Mouse (Mus musculus): ENCODE results near the gene Nmur1. TPM values are rescaled to one million over a fixed set of nuclear protein-coding genes. Genes with fewer than 3 reads are reported as not detected.

Nmur1 gene
- total and polyA plus RNA-seq, 2 experiments from 2014 or later = 0.31 TPM; not detected in 1

DNA sequence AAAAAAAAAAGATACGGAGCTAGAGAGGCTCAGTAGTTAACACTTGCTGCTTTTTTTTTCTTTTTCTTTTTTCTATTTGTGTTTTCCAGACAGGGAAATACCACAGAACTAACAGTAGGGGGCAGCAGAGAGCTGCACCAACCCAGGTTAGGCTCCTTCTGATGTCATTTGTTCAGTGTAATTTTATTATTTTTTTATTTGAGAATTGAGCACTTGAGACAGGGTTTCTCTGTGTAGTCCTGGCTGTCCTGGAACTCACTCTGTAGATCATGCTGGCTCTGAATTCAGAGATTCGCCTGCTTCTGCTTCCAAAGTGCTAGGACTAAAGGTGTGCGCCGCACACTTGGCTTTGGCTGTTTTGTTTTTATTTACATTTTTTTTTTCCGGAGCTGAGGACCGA is 9.7 kb downstream of the Nmur1 start:
- Histone ChIP-seq H3K9me3 (replicated peaks; ENCODE audit: control insufficient read depth, low read length) (no peaks in the 10 kb centered on the region), H3K27ac (ENCODE audit: low read depth) (no peak overlapping the region), H3K4me2 (ENCODE audit: low read depth, low read length) (no peak overlapping the region), H3K4me3 (ENCODE audit: low read depth, low read length) (no peak overlapping the region), H3K27me3 (ENCODE audit: control insufficient read depth, insufficient read depth, low read length) (no peaks in the 10 kb centered on the region), H3K36me3 (replicated peaks; ENCODE audit: control insufficient read depth, insufficient read depth, low read length) (no peaks in the 10 kb centered on the region), H3K9ac (replicated peaks; ENCODE audit: low read depth, low read length) (no peak overlapping the region), H3K4me1 (ENCODE audit: control insufficient read depth, insufficient read depth) (peaks cover 11% of the 10 kb centered on the region; the same call in 1 of the 2 replicates)
- TF ChIP-seq CTCF (IDR thresholded peaks at IDR 0.05; ENCODE audit: low read depth) (peak; percentile 75), EP300 (IDR thresholded peaks at IDR 0.05; ENCODE audit: low read depth) (no peak)
- DNase-seq (ENCODE audit: low spot score) (no peak), ATAC-seq (ENCODE audit: insufficient read depth, low read depth) (no peak)
- 60% methylated on average over 6 of the region's 6 CpGs for WGBS

DNA sequence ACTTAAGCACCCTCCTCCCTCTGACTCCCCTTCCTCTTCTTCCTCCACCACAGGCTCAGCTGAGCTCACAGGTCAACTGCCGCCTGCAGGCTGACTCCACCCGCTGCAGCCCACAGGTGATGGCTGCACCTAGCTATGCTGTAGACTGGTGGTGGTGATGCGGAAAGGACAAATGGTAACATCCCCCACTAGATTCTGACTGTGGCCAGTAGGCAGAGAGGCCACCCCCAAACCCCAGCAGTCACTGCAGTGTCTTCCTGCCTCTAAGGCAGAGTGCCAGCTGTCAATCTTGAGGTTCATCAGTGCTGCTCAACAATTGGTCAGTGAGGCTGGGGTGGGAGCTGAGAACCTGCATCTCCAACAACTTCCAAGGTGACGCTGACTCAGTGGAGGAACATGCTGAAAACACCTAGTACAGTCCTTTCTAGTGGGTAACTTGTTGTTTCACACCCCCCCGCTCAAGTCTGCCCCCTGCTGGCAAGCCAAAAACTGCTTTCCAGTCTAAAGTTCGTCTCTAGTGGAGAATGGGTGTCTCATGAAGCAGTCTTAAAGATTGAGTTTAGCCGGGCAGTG is 10.3 kb downstream of the Nmur1 start:
- no peak overlapping the region for H3K27ac ChIP-seq (ENCODE audit: low read depth)
- H3K9me3 ChIP-seq (replicated peaks; ENCODE audit: control insufficient read depth, low read length) = no peaks in the 10 kb centered on the region
- TF ChIP-seq EP300 (IDR thresholded peaks at IDR 0.05; ENCODE audit: low read depth) = no peak
- TF ChIP-seq CTCF (IDR thresholded peaks at IDR 0.05; ENCODE audit: low read depth) = peak; percentile 49
- H3K36me3 ChIP-seq (replicated peaks; ENCODE audit: control insufficient read depth, insufficient read depth, low read length) = no peaks in the 10 kb centered on the region
- H3K27me3 ChIP-seq (ENCODE audit: control insufficient read depth, insufficient read depth, low read length) = no peaks in the 10 kb centered on the region
- H3K9ac ChIP-seq (replicated peaks; ENCODE audit: low read depth, low read length) = no peak overlapping the region
- no peak overlapping the region for H3K4me2 ChIP-seq (ENCODE audit: low read depth, low read length)
- H3K4me1 ChIP-seq (ENCODE audit: control insufficient read depth, insufficient read depth) = peaks cover 6% of the 10 kb centered on the region; the same call in 1 of the 2 replicates
- DNase-seq (ENCODE audit: low spot score) (no peak), ATAC-seq (ENCODE audit: insufficient read depth, low read depth) (no peak)
- WGBS = 57% methylated on average over 7 of the region's 7 CpGs
- no peak overlapping the region for H3K4me3 ChIP-seq (ENCODE audit: low read depth, low read length)

- H3K27me3 ChIP-seq (ENCODE audit: control insufficient read depth, insufficient read depth, low read length) = no peaks in the 10 kb centered on the region
- H3K27ac ChIP-seq (ENCODE audit: low read depth) = no peak overlapping the region
- H3K4me1 ChIP-seq (ENCODE audit: control insufficient read depth, insufficient read depth) = peaks cover 6% of the 10 kb centered on the region; the same call in 1 of the 2 replicates
- H3K4me2 ChIP-seq (ENCODE audit: low read depth, low read length) = no peak overlapping the region
- no peak for ATAC-seq (ENCODE audit: insufficient read depth, low read depth)
- DNase-seq (ENCODE audit: low spot score) = no peak
- H3K4me3 ChIP-seq (ENCODE audit: low read depth, low read length) = no peak overlapping the region
- no peaks in the 10 kb centered on the region for H3K36me3 ChIP-seq (replicated peaks; ENCODE audit: control insufficient read depth, insufficient read depth, low read length)
- 41% methylated on average over 2 of the region's 2 CpGs for WGBS
- TF ChIP-seq CTCF (IDR thresholded peaks at IDR 0.05; ENCODE audit: low read depth) (no peak), EP300 (IDR thresholded peaks at IDR 0.05; ENCODE audit: low read depth) (no peak)
- no peak overlapping the region for H3K9ac ChIP-seq (replicated peaks; ENCODE audit: low read depth, low read length)
- H3K9me3 ChIP-seq (replicated peaks; ENCODE audit: control insufficient read depth, low read length) = no peaks in the 10 kb centered on the region
These were observed 10.9 kb downstream of the Nmur1 start for GRCm38 (mm10) chr1:86415144-86415543.

GRCm38 (mm10) chr1:86414715-86415114 is 11.3 kb downstream of the Nmur1 start:
- TF ChIP-seq EP300 (IDR thresholded peaks at IDR 0.05; ENCODE audit: low read depth) (no peak), CTCF (IDR thresholded peaks at IDR 0.05; ENCODE audit: low read depth) (no peak)
- 57% methylated on average over 5 of the region's 5 CpGs for WGBS

GRCm38 (mm10) chr1:86409476-86409875 is 16.6 kb downstream of the Nmur1 start:
- H3K4me2 ChIP-seq (ENCODE audit: low read depth, low read length) = no peak overlapping the region
- WGBS = 83% methylated on average over 2 of the region's 2 CpGs
- no peaks in the 10 kb centered on the region for H3K36me3 ChIP-seq (replicated peaks; ENCODE audit: control insufficient read depth, insufficient read depth, low read length)
- no peaks in the 10 kb centered on the region for H3K27me3 ChIP-seq (ENCODE audit: control insufficient read depth, insufficient read depth, low read length)
- no peak overlapping the region for H3K9ac ChIP-seq (replicated peaks; ENCODE audit: low read depth, low read length)
- no peak overlapping the region for H3K4me3 ChIP-seq (ENCODE audit: low read depth, low read length)
- peaks cover 11% of the 10 kb centered on the region for H3K4me1 ChIP-seq (ENCODE audit: control insufficient read depth, insufficient read depth)
- ATAC-seq (ENCODE audit: insufficient read depth, low read depth) (no peak), DNase-seq (ENCODE audit: low spot score) (no peak)
- H3K27ac ChIP-seq (ENCODE audit: low read depth) = no peak overlapping the region
- H3K9me3 ChIP-seq (replicated peaks; ENCODE audit: control insufficient read depth, low read length) = no peaks in the 10 kb centered on the region
- TF ChIP-seq EP300 (IDR thresholded peaks at IDR 0.05; ENCODE audit: low read depth) = no peak
- no peak for TF ChIP-seq CTCF (IDR thresholded peaks at IDR 0.05; ENCODE audit: low read depth)

More at GRCm38 (mm10) chr1:86414715-86415114, 11.3 kb downstream of the Nmur1 start:
- ATAC-seq (ENCODE audit: insufficient read depth, low read depth) (no peak), DNase-seq (ENCODE audit: low spot score) (no peak)
- no peak overlapping the region for H3K4me2 ChIP-seq (ENCODE audit: low read depth, low read length)
- no peak overlapping the region for H3K4me3 ChIP-seq (ENCODE audit: low read depth, low read length)
- H3K27ac ChIP-seq (ENCODE audit: low read depth) = no peak overlapping the region
- no peaks in the 10 kb centered on the region for H3K27me3 ChIP-seq (ENCODE audit: control insufficient read depth, insufficient read depth, low read length)
- H3K9ac ChIP-seq (replicated peaks; ENCODE audit: low read depth, low read length) = no peak overlapping the region
- H3K4me1 ChIP-seq (ENCODE audit: control insufficient read depth, insufficient read depth) = peaks cover 6% of the 10 kb centered on the region; the same call in 1 of the 2 replicates
- H3K9me3 ChIP-seq (replicated peaks; ENCODE audit: control insufficient read depth, low read length) = no peaks in the 10 kb centered on the region
- no peaks in the 10 kb centered on the region for H3K36me3 ChIP-seq (replicated peaks; ENCODE audit: control insufficient read depth, insufficient read depth, low read length)

DNA sequence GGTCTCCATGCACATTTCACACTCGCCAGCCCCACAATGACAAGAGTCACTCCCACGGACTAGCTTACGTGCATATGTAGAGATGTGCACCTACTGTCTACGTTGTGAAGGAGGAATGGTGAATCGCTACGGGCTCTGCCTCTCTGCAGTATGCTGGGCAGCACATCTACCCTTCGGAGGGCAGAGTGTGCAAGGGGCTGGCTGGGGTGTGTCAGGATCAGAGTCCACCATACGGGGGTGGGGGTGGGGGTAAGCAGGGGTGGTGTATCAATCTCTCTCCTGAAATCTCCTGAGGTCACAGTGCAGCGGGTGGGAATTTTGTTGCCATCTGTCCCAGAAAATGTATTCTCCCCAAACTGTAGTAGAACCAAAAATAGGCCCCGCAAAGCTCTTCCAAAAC is 17.5 kb downstream of the Nmur1 start:
- H3K9me3 ChIP-seq (replicated peaks; ENCODE audit: control insufficient read depth, low read length) = no peaks in the 10 kb centered on the region
- H3K9ac ChIP-seq (replicated peaks; ENCODE audit: low read depth, low read length) = no peak overlapping the region
- H3K4me3 ChIP-seq (ENCODE audit: low read depth, low read length) = no peak overlapping the region
- H3K27ac ChIP-seq (ENCODE audit: low read depth) = no peak overlapping the region
- H3K27me3 ChIP-seq (ENCODE audit: control insufficient read depth, insufficient read depth, low read length) = no peaks in the 10 kb centered on the region
- TF ChIP-seq EP300 (IDR thresholded peaks at IDR 0.05; ENCODE audit: low read depth) (no peak), CTCF (IDR thresholded peaks at IDR 0.05; ENCODE audit: low read depth) (no peak)
- DNase-seq (ENCODE audit: low spot score) (no peak), ATAC-seq (ENCODE audit: insufficient read depth, low read depth) (no peak)
- H3K4me1 ChIP-seq (ENCODE audit: control insufficient read depth, insufficient read depth) = peaks cover 11% of the 10 kb centered on the region
- H3K4me2 ChIP-seq (ENCODE audit: low read depth, low read length) = no peak overlapping the region
- 83% methylated on average over 10 of the region's 10 CpGs for WGBS
- H3K36me3 ChIP-seq (replicated peaks; ENCODE audit: control insufficient read depth, insufficient read depth, low read length) = no peaks in the 10 kb centered on the region
